Mouse (Mus musculus): ENCODE data around the gene Dio2. TPM values are rescaled to one million over a fixed set of nuclear protein-coding genes. Genes with fewer than 3 reads are reported as not detected.

Dio2 gene
- total RNA-seq (2015; ENCODE audit: low replicate concordance) (1.1 and 3.4 TPM in 2 replicates), total RNA-seq (2017; ENCODE audit: low replicate concordance) (2.3 and 3.7 TPM in 2 replicates)

DNA sequence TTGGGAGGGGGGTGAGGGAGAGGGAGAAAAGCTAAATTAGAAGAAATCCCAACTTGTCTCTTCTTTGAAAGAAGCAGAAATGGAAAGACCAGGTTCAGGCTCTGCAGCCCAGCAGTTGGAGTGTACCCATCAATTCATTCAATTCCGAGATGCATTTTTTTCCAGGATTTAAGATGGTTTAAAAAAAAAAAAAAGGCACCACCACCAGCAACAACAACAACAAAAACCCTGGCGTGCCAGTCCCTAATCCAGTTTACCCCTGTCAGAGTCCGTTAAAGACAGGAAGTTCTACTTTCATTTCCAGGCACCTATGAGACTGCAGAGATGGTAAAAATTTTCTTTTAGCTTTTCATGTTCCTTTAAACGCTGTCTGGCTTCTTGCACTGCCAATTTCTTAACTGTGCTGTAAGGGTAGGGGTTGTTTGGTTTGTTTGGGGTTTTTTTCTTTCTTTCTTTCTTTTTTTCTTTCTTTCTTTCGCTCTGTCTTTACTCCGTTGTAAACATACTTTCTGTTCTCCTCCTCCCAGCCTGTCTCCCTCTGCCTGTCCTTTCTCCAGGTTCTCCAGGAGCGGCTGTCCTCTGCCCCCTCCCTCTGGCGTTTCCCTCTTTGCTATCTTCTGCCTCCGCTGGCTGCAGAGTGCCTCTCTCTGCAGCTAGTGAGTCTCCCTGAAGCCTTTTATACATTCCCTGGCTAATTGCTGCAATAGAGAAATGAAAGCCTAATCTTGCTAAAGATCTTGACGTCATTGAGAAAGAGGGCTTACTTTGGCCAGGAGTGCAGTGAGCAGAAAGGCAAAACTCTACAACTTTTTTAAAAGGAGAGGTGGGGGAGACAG lies at the start of gene Dio2:
Dio2 (minus strand) TSS at position 51 of the 836 bp plus-strand sequence.
- ATAC-seq (replicated peaks; ENCODE audit: low FRiP score, poor library complexity, severe bottlenecking), result no peak

- ATAC-seq (replicated peaks; ENCODE audit: low FRiP score, poor library complexity, severe bottlenecking), result no peak
These were observed 43.2 kb upstream of the Dio2 start for GRCm38 (mm10) chr12:90781438-90781837.

GRCm38 (mm10) chr12:90744752-90745151 lies 6.5 kb upstream of the Dio2 start:
- no peak for ATAC-seq (replicated peaks; ENCODE audit: low FRiP score, poor library complexity, severe bottlenecking)

GRCm38 (mm10) chr12:90743633-90744032 lies 5.4 kb upstream of the Dio2 start:
- ATAC-seq (replicated peaks; ENCODE audit: low FRiP score, poor library complexity, severe bottlenecking), result no peak

- ATAC-seq (replicated peaks; ENCODE audit: low FRiP score, poor library complexity, severe bottlenecking), result no peak; the same call in 1 of the 2 replicates
These were observed 2.2 kb upstream of the Dio2 start for GRCm38 (mm10) chr12:90740468-90740867.

DNA sequence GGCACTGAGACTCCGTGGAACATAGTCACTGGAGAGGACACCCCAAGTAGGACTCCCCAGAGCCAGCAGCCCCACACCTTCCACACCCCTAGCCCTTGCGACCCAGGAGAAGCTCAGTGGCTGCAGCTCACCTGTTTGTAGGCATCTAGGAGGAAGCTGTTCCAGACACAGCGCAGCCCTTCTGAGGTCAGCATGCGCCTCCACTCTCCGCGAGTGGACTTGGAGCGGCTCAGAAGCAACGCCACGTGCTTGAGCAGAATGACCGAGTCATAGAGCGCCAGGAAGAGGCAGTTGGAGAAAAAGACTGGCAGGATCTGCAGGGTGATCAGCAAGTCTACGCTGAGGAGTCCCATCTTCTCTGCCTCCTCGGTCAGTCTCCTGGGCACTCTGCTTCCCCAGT lies 306 bp downstream of the Dio2 start:
- no peak for ATAC-seq (replicated peaks; ENCODE audit: low FRiP score, poor library complexity, severe bottlenecking)

GRCm38 (mm10) chr12:90735447-90735846 lies 2.8 kb downstream of the Dio2 start:
- no peak for ATAC-seq (replicated peaks; ENCODE audit: low FRiP score, poor library complexity, severe bottlenecking)

- ATAC-seq (replicated peaks; ENCODE audit: low FRiP score, poor library complexity, severe bottlenecking), result no peak
These were observed 3.7 kb downstream of the Dio2 start for GRCm38 (mm10) chr12:90734503-90734902.

- no peak for ATAC-seq (replicated peaks; ENCODE audit: low FRiP score, poor library complexity, severe bottlenecking)
These were observed 4.5 kb downstream of the Dio2 start for GRCm38 (mm10) chr12:90733721-90734120.

DNA sequence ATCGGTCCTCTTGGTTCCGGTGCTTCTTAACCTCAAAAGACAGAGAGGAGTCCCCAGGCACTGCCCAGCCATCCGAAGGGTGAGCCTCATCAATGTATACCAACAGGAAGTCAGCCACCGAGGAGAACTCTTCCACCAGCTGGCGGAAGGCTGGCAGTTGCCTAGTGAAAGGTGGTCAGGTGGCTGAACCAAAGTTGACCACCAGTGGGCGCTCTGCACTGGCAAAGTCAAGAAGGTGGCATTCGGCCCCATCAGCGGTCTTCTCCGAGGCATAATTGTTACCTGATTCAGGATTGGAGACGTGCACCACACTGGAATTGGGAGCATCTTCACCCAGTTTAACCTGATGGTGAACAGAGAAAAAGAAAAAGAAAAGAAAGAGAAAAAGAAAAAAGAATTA lies 8.6 kb downstream of the Dio2 start:
- ATAC-seq (replicated peaks; ENCODE audit: low FRiP score, poor library complexity, severe bottlenecking), result 0 out of 2 replicates have a peak, but pooled peaks have one; percentile 19

DNA sequence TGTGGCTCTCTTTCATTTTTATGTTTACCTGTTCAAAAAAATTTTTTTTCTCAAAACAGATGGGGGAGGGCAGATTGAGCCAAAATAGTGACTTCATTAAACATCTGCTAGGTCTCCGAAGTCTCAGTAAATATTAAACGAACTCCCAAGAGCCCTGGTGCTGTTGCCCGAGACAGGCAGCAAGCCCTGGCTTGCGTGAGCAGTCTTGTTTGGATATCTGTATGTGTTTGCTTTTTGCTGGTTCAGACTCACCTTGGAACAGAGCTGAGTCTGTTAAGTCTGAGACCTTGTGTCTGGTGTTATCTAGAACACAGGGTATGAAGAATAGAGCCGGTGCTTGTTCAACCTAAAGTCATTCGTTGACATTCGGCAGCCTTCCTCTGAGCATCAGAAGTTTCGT lies 13.1 kb downstream of the Dio2 start:
- no peak for ATAC-seq (replicated peaks; ENCODE audit: low FRiP score, poor library complexity, severe bottlenecking)

GRCm38 (mm10) chr12:90724644-90725043 lies 13.6 kb downstream of the Dio2 start:
- no peak for ATAC-seq (replicated peaks; ENCODE audit: low FRiP score, poor library complexity, severe bottlenecking)

DNA sequence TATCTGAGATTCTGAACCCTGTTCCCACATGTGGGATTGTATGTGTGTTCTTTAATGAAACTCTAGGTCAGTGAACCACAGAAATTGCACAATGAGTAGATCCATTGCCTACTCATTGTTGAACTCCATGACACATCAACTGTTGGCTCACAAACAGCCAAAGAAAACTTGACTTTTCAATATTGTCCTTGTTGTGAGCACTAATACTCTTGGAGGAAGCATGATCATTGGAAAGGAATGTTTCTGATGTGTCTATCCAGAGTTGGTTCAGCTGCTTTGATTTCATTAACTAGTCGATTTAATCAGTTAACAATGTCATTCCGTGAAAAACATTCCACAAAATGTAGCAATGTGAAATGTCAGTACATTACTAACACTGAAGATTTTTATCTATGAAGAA lies 44.1 kb downstream of the Dio2 start:
- no peak for ATAC-seq (replicated peaks; ENCODE audit: low FRiP score, poor library complexity, severe bottlenecking)
